Mouse (Mus musculus): ENCODE measurements around the gene Fabp3. TPM values are rescaled to one million over a fixed set of nuclear protein-coding genes. Genes with fewer than 3 reads are reported as not detected.

Fabp3 gene
- total RNA-seq (2021) = 1,000 to 10,000 TPM; 7,205 to 8,003 TPM

GRCm38 (mm10) chr4:130308231-130309081 is at the start of gene Fabp3, which contains the start of gene Gm10570:
Gene Fabp3, plus strand, starts transcription at chr4:130308595.
Gene Gm10570, minus strand, starts transcription at chr4:130308674.
- peak; percentile 84 to 90 for DNase-seq
- intact Hi-C loops (cut with DNase I) = no loop called here

- intact Hi-C loops (cut with DNase I) = no loop called here
- DNase-seq = no peak
Measured at GRCm38 (mm10) chr4:130260406-130260805, 48.0 kb upstream of the Fabp3 start.

DNA sequence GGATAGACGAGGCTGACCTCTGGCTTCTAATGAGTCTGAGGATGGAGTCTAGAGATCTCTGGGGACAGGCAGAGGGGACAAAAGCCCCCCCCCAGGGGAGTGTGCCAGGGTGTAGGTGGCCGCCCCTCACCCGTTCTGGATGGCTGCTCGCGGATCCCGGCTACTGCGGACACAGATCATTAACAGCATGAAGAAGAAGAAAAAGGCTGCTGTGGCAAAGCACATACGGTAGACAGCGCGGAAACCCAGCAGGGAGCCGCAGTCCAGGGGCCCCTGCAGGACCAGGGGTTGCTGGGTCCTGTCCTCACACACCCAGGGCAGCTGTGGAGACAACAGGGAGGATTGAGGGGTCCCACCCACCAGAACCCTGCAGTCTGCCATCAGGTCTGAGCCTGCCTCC is 44.3 kb upstream of the Fabp3 start:
- intact Hi-C loops (cut with DNase I) = loop anchor here (1.0 kb wide), 1 partner anchor 28 kb away; no protein-coding TSS in a partner anchor

GRCm38 (mm10) chr4:130264698-130265349 is 43.6 kb upstream of the Fabp3 start:
- DNase-seq = peak; percentile 65 to 83
- intact Hi-C loops (cut with DNase I) = loop anchor here (1.0 kb wide), 1 partner anchor 27 kb away; no protein-coding TSS in a partner anchor

More for the DNA sequence above, 44.3 kb upstream of the Fabp3 start:
- no peak for DNase-seq

GRCm38 (mm10) chr4:130266601-130267000 is 41.8 kb upstream of the Fabp3 start:
- intact Hi-C loops (cut with DNase I) = no loop called here
- DNase-seq = no peak

DNA sequence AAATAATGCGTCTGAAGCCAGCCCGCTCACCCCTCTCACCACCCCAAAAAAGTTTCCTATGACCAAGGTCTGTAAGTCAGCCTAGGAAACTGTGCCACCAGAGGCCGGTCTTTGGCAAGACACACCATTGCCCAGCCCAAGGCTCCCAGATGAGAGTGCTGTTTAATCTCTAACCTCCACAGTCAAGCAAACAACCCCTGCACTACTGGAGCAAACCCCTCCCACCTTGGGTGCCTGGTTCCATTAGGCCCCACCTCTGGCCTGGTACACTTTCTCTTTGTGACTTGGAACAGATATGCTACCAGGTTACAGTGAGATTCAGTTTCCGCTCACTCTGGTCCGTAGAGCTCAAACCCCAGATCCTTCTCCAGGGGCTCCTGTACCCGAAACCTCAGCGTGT is 41.3 kb upstream of the Fabp3 start:
- no peak for DNase-seq
- intact Hi-C loops (cut with DNase I) = no loop called here

DNA sequence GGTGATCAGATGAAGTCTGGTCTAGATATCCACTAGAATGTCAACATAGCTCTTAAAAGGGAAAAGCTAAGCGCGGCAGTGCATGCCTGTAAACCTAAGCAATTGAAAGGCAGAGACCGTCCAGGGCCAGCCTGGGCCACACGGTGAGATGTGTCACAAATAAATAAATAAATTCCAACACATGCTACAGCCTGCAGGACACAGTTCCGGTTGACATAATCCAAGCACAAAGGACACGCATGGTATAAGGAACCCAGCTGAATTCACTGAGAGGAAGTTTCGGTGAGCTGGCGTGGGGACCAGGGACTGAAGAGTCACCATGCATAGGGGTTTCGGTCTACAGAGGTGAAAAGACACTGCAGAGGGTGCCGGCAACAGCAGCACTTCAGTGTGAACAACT is 39.7 kb upstream of the Fabp3 start:
- intact Hi-C loops (cut with DNase I) = no loop called here

GRCm38 (mm10) chr4:130270089-130270488 is 38.3 kb upstream of the Fabp3 start:
- DNase-seq = no peak
- intact Hi-C loops (cut with DNase I) = no loop called here

More for the DNA sequence above, 39.7 kb upstream of the Fabp3 start:
- no peak for DNase-seq

- no peak for DNase-seq
- intact Hi-C loops (cut with DNase I) = no loop called here
Measured at GRCm38 (mm10) chr4:130270611-130271347, 37.6 kb upstream of the Fabp3 start.

- intact Hi-C loops (cut with DNase I) = no loop called here
- DNase-seq = no peak
Measured at GRCm38 (mm10) chr4:130273698-130274345, 34.6 kb upstream of the Fabp3 start.

- intact Hi-C loops (cut with DNase I) = no loop called here
- DNase-seq = peak in 1 of 2 experiments; percentile 14
Measured at GRCm38 (mm10) chr4:130274346-130275015, 33.9 kb upstream of the Fabp3 start.

DNA sequence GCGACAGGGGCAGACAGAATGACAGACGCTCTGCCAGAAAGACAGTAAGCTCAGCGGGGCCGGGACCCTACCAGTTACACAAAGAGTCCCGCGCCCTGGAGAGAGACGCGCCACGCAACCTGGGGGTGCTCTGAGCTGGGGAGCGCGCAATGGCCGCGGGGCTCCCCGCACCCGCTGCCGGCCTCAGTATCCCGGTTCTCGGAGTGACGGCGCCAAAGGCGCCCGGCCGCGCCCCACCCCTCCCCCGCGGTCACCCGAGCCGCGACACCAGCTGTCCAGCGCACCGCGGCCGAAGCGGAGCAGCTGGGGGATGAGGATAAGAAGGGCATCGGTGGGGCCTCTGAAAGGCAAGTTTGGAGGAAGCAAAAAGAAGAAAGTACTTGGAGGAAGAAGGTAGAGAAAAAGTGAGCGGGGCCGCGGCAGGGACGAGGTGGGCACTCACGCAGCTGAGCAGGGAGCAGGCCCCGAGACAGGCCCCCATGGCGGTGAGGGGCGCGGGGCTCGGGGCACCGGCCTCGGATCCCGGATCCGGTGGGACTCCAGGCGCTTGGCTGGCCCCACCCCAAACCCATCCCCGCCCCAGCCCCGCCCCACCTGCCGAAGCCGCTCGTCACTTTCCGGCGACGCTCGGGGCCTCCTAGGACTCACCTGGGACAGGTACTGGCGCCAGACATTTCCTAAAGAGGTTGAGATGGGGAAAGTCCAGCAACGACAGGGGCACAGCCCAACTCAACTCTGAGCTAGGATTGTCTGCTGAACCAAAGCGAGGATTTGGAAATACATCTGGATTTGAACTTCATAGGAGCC is 33.2 kb upstream of the Fabp3 start:
- intact Hi-C loops (cut with DNase I) = no loop called here
- peak in 1 of 2 experiments; percentile 15 for DNase-seq

DNA sequence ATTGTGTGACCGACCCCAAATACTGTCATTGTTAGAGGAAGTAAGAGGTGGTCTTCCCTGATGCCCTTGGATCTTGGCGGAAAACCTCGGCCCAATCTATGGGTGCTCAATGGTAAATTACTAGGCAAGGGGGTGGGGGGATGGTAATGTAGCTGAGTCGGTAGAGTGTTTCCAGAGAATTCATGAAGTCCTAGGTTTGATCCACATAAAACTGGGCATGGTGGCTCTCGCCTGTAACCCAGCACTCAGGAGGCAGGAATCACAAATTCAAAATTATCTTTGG is 32.6 kb upstream of the Fabp3 start:
- no peak for DNase-seq
- intact Hi-C loops (cut with DNase I) = no loop called here

GRCm38 (mm10) chr4:130276573-130277176 is 31.7 kb upstream of the Fabp3 start:
- intact Hi-C loops (cut with DNase I) = no loop called here
- no peak for DNase-seq

DNA sequence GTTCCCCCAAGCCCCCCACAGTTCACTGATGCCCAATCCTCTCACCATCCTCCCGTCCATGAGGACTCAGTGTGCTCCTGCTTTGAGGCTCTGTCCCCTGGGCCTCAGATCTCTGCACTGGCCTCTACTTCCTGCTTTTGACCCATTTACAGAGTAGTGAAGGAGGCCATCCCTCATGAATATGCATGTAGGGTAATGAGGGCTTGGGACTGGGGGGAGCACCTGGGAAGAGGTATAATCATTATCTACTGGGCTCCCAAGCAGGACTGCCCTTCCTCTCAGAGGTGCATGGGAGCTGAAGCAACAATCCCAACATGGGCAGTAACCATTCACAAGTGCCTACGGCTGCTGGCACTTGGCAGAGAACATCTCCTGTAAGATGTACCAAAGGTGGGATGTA is 29.3 kb upstream of the Fabp3 start, which contains the start of gene Serinc2:
Serinc2 (minus strand) TSS at position 101 of the 400 bp plus-strand sequence.
- intact Hi-C loops (cut with DNase I) = no loop called here
- DNase-seq = no peak

GRCm38 (mm10) chr4:130282856-130283255 is 25.5 kb upstream of the Fabp3 start:
- intact Hi-C loops (cut with DNase I) = no loop called here
- no peak for DNase-seq

DNA sequence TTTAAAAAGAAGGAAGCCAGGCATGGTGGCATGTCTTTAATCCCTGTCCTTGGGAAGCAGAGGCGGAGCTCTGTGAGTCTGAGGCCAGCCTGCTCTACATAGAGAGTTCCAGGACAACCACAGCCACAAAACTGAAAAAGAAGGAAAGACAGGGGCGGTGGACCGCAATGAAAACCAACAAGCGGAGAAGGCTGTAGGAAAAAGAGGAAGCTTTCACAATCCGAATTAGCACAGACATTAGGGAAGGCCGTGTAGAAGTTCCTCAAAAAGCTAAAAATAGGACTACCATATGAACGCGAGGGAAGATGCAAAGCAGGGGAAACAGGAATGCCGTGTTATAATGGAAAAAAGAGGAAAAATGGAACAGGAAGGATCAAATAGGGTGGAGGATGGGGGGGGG is 24.6 kb upstream of the Fabp3 start:
- no peak for DNase-seq
- intact Hi-C loops (cut with DNase I) = no loop called here

DNA sequence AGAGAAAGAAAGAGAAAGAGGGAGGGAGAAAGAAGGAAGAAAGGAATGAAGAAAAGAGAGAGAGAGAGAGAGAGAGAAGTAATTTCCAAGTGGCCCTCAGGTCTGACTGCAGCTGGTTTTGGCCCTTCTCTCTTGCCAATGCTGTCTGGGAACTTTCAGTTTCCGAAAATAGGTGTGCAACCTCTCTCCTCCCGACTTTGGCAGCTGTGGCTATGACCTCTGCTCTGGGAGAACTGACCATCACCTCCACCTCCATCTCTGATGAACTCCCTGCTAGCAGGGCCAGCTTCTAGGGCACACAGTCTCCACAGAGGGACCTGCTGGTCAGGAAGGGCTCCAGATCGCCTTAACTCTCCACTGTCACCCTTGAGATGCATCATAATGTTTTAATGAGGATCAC is 21.9 kb upstream of the Fabp3 start:
- DNase-seq = peak; percentile 45 to 47
- intact Hi-C loops (cut with DNase I) = no loop called here

DNA sequence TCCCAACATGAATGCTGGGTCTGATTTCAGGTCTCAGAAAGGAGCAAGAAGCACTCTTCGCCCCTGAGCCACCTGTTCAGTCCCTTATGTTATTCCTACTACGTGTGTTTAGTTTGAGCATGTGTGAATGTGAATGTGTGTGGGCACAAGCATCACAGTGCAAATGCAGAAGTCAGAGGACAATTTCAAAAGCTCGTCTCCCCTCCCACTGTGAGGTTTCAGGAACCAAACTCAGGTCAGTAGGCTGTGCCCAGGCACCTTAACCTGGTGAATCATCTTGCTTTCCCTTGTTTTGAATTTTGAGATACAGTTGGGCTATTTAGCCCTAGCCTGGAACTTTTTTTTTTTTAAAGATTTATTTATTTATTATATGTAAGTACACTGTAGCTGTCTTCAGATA is 18.6 kb upstream of the Fabp3 start:
- intact Hi-C loops (cut with DNase I) = no loop called here
- no peak for DNase-seq
